In genomic region chr17:28253216-28253615, GRCm38 (mm10) we compare ENCODE assay signal across 9 mouse cellular contexts. TPM values are rescaled to one million over a fixed set of nuclear protein-coding genes. Genes with fewer than 3 reads are reported as not detected.
A peak's percentile ranks its signal among the peaks of the same experiment; 100 is the strongest.
DNase-seq lines count a peak whose midpoint lies in the region; ATAC-seq and TF ChIP-seq lines count a peak whose summit lies in the region.
"Had no signal": no experiment of that assay in that cellular context is flagged by ENCODE, and none has a peak within 500 bp of the region (broad histone marks: within the 10 kb centered on the region; RNA-seq: fewer than 3 reads in every experiment).

No protein-coding gene starts in this region.

- H3K27ac ChIP-seq in liver, embryonic 16.5 days (ENCODE audit: low read length), result no peak overlapping the region
- H3K27ac ChIP-seq in intestine, embryonic 15.5 days, result no peak overlapping the region
- H3K27ac ChIP-seq in forebrain, embryonic 12.5 days, result no peak overlapping the region

- no peak overlapping the region for H3ac ChIP-seq in myocyte (ENCODE audit: control insufficient read depth, insufficient read length)

- TF ChIP-seq POLR2A in myocyte (IDR thresholded peaks at IDR 0.05; ENCODE audit: insufficient read length, low read depth), result no peak

- WGBS in liver, embryonic 16.5 days (ENCODE audit: insufficient replicate concordance), result 69% methylated on average over 7 of the region's 7 CpGs
- WGBS in intestine, embryonic 15.5 days, result 66% methylated on average over 7 of the region's 7 CpGs
- WGBS in forebrain, embryonic 12.5 days, result 88% methylated on average over 7 of the region's 7 CpGs

- no peaks in the 10 kb centered on the region for H3K27me3 ChIP-seq in liver, embryonic 16.5 days (ENCODE audit: control insufficient read depth, insufficient read depth, low read depth, low read length)
- no peaks in the 10 kb centered on the region for H3K27me3 ChIP-seq in intestine, embryonic 15.5 days (replicated peaks)
- no peaks in the 10 kb centered on the region for H3K27me3 ChIP-seq in myocyte (ENCODE audit: control insufficient read depth, insufficient read depth, insufficient read length)
- no peaks in the 10 kb centered on the region for H3K27me3 ChIP-seq in forebrain, embryonic 12.5 days

- no peak overlapping the region for H3K4me2 ChIP-seq in liver, embryonic 16.5 days (ENCODE audit: low read depth, low read length)
- no peak overlapping the region for H3K4me2 ChIP-seq in intestine, embryonic 15.5 days (replicated peaks)
- no peak overlapping the region for H3K4me2 ChIP-seq in myocyte (ENCODE audit: low read depth)
- H3K4me2 ChIP-seq in forebrain, embryonic 12.5 days, result no peak overlapping the region

- no peaks in the 10 kb centered on the region for H3K36me3 ChIP-seq in liver, embryonic 16.5 days (ENCODE audit: control insufficient read depth, insufficient read depth)
- no peaks in the 10 kb centered on the region for H3K36me3 ChIP-seq in intestine, embryonic 15.5 days
- no peaks in the 10 kb centered on the region for H3K36me3 ChIP-seq in myocyte (ENCODE audit: control insufficient read depth, insufficient read depth)
- H3K36me3 ChIP-seq in forebrain, embryonic 12.5 days (replicated peaks), result no peaks in the 10 kb centered on the region

- peak; percentile 65 for ATAC-seq in liver, embryonic 16.5 days (ENCODE audit: low read depth)
- peak; percentile 61 for ATAC-seq in intestine, embryonic 15.5 days
- no peak for ATAC-seq in forebrain, embryonic 12.5 days (ENCODE audit: low FRiP score)

- peaks cover 57% of the 10 kb centered on the region for H3K79me2 ChIP-seq in myocyte (ENCODE audit: control insufficient read depth, insufficient read depth)

- DNase-seq in liver, result no peak
- peak; percentile 63 for DNase-seq in heart, adult 8-10 months (ENCODE audit: low spot score)
- no peak for DNase-seq in spleen, postnatal 10 days (ENCODE audit: low spot score in 2 of 2)
- DNase-seq: cerebellum, adult 8-10 months; gastrocnemius, postnatal 36 days had no signal

- H3K4me1 ChIP-seq in liver, embryonic 16.5 days (ENCODE audit: control insufficient read depth, low read depth, low read length), result peaks cover 31% of the 10 kb centered on the region
- peaks cover 34% of the 10 kb centered on the region for H3K4me1 ChIP-seq in intestine, embryonic 15.5 days (replicated peaks)
- H3K4me1 ChIP-seq in forebrain, embryonic 12.5 days, result peaks cover 22% of the 10 kb centered on the region; the same call in 1 of the 2 replicates

- H3K9ac ChIP-seq in liver, embryonic 16.5 days (ENCODE audit: low read depth, low read length), result no peak overlapping the region
- no peak overlapping the region for H3K9ac ChIP-seq in intestine, embryonic 15.5 days
- H3K9ac ChIP-seq in forebrain, embryonic 12.5 days, result no peak overlapping the region

- no peaks in the 10 kb centered on the region for H3K9me3 ChIP-seq in liver, embryonic 16.5 days (replicated peaks; ENCODE audit: control insufficient read depth, low read length)
- no peaks in the 10 kb centered on the region for H3K9me3 ChIP-seq in intestine, embryonic 15.5 days
- H3K9me3 ChIP-seq in forebrain, embryonic 12.5 days, result no peaks in the 10 kb centered on the region

- H3K4me3 ChIP-seq in liver, embryonic 16.5 days (ENCODE audit: low read depth, low read length), result no peak overlapping the region
- no peak overlapping the region for H3K4me3 ChIP-seq in intestine, embryonic 15.5 days (replicated peaks)
- no peak overlapping the region for H3K4me3 ChIP-seq in myocyte
- H3K4me3 ChIP-seq in forebrain, embryonic 12.5 days (replicated peaks), result no peak overlapping the region

TF ChIP-seq in myocyte, 11 proteins besides CTCF, POLR2A, EP300 and RAD21:
- TF ChIP-seq MYOG (IDR thresholded peaks at IDR 0.05; ENCODE audit: control insufficient read depth in 1 of 3, insufficient read depth in 1 of 3, insufficient read length in 2 of 3, low read depth in 2 of 3) (no peak), MYOD1 (IDR thresholded peaks at IDR 0.05; ENCODE audit: control insufficient read depth in 1 of 3, insufficient read length in 2 of 3, low read depth in 2 of 3) (peak in 2 of 3 experiments; percentile 35 to 67)

RNA-seq across cellular contexts. Expression of gene Ppard, which starts 20.7 kb away (rescaled TPM):
- polyA plus RNA-seq in liver, embryonic 16.5 days (2015; fragmentation: Nextera tagmentation; extraction: Ambion mirVana), result 0.62 and 0.77 TPM in 2 replicates
- 10 to 100 TPM; 32.4 to 33.8 (median 33.1) TPM for total RNA-seq in heart, adult 8-10 months (2022)
- polyA plus RNA-seq in intestine, embryonic 15.5 days (2015; fragmentation: Nextera tagmentation; extraction: Ambion mirVana), result 1.8 and 1.9 TPM in 2 replicates
- polyA plus RNA-seq in myocyte (2012; fragmentation: generic; extraction: Trizol), result 32.6 TPM
- polyA plus RNA-seq in forebrain, embryonic 12.5 days (2016; fragmentation: Nextera tagmentation; extraction: Ambion mirVana), result 1.4 and 1.6 TPM in 2 replicates

RNA-seq across cellular contexts. Expression of gene Def6, which starts 45.6 kb away (rescaled TPM):
- polyA plus RNA-seq in liver, embryonic 16.5 days (2015; fragmentation: Nextera tagmentation; extraction: Ambion mirVana), result 7.2 and 8.2 TPM in 2 replicates
- total RNA-seq in heart, adult 8-10 months (2022), result 1 to 10 TPM; 2.5 to 4.0 (median 3.6) TPM
- polyA plus RNA-seq in intestine, embryonic 15.5 days (2015; fragmentation: Nextera tagmentation; extraction: Ambion mirVana), result 3.4 and 4.3 TPM in 2 replicates
- 3.4 TPM for polyA plus RNA-seq in myocyte (2012; fragmentation: generic; extraction: Trizol)
- 2.8 and 4.4 TPM in 2 replicates for polyA plus RNA-seq in forebrain, embryonic 12.5 days (2016; fragmentation: Nextera tagmentation; extraction: Ambion mirVana)

Comparison
In these comparisons a context has a peak if more than half of its experiments do, and no peak if none do; other contexts are left out.
1. RNA of gene Ppard, which starts 20.7 kb away (polyA plus RNA-seq): 32.6 TPM in myocyte (single experiment); 1.8 to 1.9 TPM in intestine, embryonic 15.5 days, 1.4 to 1.6 TPM in forebrain, embryonic 12.5 days and 0.62 to 0.77 TPM in liver, embryonic 16.5 days; every median in the first group is over 10 times any median in the second.